Mouse (Mus musculus) CD8-positive naive resting alpha-beta T cell, adult 2 months (primary cell): ENCODE measurements around the gene Herpud1.

ENCODE experiments used
- DNase-seq, 2 experiments: peaks; one replicate each; pipeline ENCODE4 v3.0.0; 2022; ENCODE audit warnings: low read depth in 2 of 2, low spot score in 2 of 2

Gene Herpud1

DNA sequence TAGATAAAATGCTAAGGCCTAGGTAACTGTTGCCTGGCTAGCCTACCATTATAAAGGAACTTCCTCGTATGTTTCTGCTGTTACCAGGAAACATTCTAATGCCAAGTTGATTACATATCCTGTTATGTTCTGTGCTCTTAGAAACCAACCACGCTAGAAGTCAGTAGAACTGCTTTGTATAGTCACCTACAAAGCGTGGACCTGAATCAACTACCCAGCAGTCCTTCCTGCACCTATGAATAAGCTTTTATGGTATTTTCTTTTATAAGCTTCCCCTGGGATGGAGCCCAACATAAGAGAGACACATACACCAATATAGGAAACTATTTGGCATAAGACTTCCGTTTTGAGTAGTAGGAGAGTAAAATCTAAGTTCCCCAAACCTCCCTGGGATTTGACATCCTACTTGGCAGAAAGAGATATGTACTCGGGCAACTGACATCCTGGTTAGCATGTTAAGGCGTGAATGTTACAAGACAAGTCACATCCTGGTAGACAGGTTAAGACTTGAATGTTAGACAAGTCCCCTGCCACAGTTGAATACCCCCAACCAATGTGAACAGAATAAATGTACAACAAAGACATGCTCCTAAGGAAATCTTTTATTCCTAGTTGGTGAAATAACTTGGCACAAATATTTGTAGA lies 13.2 kb upstream of the Herpud1 start:
- no peak for DNase-seq

DNA sequence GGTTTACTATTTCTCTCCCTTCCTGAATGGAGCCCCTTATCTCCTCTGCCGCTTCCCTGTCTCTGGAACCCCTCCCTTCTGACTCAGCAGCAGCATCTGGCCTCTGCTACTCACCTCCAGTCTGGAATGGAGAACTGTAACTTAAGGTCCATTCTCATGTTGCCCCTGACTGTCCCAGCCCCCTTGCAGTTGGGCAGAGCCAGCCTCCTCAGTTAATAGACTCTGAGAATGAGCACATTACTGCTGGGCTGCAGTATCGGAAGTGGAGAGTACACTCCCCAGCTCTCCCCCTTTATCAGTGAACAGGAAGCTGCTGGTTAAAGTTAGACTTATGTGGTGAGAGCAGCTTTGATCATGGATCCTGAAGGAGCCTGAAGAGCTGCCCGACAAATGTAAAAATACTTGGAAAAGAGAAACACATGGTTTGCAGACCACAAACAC lies 10.7 kb upstream of the Herpud1 start:
- no peak for DNase-seq

DNA sequence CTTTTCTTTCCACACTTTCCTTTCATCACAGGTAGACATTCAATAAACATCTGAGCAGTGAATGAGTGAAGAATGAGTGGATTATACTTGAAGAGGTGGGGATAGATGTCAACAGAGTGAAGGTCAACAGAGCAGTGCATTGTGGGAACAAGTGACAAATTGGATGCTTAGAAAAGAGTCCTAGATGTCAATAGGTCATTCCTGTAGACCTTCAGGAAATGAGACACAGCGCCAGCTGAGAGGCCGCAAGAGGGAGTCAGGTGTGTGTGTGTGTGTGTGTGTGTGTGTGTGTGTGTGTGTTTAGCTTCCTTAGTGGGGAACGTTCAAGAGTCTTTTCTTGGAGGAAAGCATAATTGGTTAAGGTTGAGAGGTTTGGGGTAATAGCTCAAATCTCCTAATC lies 10.1 kb upstream of the Herpud1 start:
- no peak for DNase-seq

DNA sequence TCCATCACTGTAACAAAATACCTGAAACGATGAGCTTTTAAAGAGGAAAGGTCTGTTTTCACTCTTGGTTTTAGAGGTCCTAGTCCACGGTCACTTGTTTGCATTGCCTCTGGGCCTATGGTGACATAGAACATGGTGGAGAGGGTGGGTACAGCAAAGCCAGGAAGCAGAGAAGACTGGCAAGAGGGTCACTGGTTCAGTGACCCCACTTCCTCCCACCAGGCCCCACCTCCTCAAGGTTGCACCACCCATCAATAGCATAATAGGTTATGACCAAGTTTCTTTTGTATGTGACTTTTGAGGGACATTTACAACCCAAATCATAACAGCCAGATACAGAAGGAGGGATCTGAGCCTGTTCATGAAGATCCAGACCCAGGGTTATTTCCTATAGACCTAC lies 9.7 kb upstream of the Herpud1 start:
- no peak for DNase-seq

DNA sequence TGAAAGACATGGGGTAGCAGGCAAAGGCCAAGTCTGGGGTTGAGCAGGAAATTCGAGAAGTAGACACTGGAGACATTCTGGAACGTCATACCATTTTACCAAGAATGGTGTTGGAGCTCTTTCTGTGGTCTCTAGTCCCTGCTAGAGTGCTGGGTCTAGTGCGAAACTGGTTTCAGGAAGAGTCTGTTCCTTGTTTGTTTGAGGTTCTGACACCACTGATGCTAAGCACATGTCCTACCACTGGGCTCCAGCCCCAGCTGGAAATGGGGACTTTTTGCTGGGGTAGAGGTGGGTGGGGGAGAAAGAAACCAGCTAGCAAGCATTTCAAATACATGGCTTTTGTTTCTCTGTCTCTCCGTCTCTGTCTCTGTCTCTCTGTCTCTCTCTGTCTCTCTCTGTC lies 9.2 kb upstream of the Herpud1 start:
- no peak for DNase-seq

DNA sequence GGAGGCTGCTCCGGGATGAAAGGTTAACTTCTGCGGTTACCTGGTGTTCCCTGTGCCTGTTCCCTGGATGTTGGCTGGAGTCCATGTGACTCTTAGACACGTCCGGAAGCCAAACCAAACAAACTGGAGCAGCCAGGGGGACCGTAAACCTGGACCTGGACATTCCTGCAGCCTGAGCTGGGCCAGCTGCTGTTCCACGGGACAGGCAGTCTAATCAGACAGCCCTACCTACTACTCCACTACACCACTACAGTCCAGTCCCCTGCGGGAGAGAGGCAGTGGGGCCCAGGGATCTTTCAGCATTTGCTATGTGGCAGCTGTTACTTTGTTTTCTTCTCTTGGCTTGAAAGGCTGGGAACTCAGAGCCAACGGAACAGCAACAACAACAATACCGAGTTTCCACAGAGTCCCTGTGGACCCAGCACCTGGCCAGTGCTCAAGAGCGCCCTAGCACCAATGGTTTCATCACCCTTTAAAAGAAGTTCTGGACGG lies 8.5 kb upstream of the Herpud1 start:
- DNase-seq = no peak

DNA sequence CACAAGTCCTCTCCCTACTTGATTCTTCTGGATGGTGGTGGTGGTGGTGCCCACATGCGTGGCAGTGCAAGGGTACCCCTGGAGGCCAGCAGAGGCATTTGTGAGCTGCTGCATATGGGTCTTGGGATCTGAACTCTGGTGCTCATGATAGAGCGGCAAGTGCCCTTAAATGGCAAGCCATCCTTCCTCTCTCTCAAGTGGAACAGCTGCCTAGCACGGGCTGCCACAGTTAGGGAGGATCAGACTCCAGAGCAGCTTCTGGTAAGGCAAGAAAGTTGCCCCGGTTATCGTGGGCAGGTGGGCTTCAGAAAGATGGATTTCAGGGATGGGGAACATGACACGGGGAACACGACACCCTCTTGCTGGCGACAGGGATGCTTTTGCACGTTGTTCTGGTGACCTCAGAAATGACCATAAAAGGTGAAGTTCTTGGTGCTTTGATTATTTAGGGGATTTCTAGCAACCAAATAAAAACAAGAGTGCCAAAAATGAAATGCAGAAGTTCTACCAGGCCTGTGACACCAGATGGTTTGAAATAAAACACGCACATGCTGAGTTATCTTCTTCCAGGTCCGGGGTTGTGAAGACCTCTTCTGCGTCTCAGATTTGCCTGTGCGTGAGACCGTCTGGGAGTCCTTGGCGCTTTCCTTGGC lies 7.3 kb upstream of the Herpud1 start:
- DNase-seq = no peak

DNA sequence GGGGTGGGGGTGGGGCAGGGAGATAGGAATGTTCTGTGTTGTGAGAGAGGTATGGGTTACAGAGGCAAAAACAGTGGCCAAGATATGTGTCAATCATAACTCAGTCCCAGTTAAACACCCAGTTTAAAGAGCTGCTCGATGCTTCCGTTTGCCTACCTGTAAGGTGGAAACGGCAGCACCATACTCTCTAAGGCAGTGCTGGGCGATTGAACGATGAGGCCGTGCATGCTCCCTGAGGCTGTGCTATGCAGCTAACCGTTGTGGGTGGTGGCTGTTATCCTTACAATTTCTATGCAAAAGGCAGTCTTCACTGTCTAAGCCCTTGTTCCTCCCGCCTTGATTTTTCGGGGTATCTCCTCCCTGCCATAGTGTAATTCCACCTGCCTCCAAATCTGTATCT lies 6.6 kb upstream of the Herpud1 start:
- no peak for DNase-seq

DNA sequence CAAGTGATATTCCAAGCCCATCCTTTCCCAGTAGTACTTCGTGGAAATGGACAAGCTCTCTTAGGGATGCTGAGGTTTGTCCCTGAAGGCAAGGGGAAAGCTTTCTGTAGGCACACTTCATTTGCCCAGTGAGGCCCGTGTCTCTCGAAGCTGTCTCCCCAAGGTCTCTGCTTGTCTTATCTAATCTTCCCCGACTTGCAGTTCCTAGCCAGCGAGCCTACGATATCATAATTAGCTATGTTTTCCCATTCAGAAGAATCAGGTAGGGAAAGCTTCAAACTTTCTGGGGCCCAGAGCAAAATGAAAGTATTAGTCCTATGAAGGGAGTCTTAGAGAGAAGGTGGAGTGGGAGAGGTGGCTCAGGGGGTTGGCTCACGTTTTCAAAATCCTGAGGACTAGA lies 2.1 kb upstream of the Herpud1 start:
- DNase-seq = no peak

DNA sequence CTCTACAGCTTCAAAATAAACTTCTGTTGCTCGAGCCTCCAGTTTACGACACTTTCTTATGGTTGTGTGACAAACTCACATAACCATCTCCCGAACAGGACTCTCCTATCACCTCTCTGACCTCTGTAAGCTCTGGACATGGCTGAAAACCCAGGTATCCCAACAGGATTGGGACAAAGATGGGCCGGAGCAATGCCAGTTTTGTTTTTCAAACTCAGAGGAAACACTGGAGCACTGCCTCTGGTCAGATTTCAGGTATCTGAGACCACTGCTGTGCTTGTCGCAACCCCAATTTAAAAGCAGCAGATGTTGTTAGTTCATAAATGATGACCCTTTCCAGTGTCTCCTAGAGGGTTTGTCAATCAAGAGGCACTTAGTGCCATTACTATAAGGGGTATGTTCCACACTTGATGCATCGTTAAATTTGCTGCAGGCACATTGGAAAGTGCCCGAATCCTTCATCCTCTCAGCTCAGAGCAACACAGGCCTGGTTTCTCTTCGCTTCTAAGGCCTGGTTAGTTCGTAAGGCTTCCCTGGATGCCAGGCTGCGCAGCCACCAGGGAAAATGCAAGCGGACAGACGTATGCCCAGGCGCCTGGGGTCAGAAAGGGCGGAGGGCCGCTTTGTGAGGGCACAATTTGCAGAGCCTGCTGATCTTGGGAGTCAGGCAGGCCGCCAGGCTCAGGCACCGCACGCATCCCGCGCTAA lies 578 bp upstream of the Herpud1 start:
- DNase-seq = no peak

DNA sequence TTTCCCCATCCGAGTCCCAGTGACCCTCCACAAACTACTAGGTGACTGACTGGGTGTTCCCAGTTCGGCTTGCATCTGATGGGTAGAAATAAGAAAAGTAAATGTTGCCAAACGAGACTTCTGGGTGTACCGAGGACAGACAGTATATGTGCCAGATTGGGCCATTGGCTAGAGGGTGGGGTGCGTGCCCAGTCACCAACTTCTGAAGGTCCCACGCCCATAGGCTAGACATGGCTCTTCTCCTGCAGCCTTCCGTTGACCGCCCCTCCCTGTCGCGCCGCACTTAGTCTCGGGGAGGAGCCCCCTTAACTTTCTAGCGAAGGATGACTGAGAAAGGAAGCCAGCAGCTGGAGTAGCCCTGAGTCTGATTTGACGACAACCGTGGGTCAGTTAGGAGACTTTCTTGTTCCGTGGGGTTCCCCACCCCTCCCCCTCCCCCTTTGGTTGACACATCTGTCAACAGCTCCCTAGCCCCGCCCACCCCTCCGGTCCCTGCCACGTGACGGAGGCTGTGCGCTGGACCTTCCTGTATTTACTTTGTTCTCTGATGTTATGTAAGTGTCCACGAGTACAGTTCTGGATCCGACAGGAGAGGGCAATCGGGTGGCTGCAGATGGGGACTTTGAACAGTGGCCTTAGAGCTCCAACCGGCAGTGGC lies 918 bp downstream of the Herpud1 start:
- DNase-seq = no peak

DNA sequence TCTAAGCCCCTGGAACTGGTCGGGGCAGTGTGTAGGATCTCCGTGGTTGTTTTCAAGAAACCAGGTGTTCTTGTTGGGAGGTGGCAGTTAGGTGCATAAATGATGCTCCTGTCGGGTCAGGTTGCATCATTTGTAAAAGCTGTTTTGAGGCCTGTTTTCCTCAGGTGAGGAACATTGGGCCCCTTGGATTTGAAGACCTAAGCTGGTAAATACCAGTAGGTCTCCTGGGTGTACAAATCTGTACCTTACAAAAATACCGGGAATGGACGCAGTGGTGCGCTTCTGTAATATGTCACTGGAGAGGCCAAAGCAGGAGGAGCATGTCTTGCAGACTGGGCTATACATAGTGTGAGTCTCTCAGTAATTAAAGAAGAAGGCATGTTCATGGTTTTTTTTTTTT lies 1.5 kb downstream of the Herpud1 start:
- no peak for DNase-seq

DNA sequence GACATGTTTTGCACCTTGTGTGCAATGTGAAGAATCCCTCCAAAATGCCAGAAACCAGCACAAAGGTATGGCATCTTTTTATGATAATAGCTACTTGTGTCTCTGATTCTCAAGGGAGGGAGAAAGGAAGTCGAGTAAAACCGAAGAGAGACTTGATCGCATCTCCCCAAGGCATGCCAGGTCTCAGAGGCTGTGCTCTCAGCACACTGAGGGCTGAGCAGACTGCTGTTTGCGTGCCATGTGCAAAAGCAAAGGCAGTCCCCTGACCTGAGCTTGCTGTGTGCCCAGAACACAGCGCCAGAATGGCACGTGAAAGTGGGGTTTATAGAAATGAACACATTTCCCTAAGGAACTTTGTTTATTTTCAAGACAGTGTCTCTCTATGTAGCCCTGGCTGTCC lies 3.3 kb downstream of the Herpud1 start:
- no peak for DNase-seq

DNA sequence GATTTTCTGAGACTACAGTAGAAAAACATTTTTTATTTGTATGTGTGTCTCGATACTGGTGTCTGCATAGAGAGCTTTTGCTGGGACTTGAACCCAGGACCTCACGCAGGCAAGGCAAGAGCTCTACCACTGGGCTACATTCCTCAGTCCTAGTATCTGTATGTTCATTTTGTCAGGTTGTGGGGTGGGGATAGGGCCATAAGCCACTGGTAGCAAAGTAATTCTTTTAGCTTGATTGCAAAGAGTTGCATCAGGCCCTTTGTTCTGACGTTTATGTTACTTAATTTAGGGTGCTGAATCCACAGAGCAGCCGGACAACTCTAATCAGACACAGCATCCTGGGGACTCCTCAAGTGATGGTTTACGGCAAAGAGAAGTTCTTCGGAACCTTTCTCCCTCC lies 4.2 kb downstream of the Herpud1 start:
- DNase-seq = no peak

DNA sequence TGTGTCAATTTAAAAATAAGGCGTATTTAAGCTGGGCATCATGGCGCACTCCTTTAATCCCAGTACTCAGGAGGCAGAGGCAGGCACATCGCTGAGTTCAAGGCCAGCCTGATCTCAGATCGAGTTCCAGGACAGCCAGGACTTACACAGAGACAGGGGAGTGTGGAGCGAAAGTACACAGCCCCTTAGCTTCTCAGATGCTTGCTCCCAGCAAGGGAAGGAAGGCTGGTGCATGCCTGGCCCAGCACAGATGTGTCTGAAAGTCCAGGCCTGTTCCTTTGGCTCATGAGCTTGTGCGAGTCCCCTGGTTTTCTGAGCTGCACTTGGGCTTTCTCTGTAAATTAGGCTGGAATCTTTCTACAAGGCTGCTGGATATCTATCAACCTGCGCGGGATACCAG lies 4.7 kb downstream of the Herpud1 start:
- DNase-seq = no peak

DNA sequence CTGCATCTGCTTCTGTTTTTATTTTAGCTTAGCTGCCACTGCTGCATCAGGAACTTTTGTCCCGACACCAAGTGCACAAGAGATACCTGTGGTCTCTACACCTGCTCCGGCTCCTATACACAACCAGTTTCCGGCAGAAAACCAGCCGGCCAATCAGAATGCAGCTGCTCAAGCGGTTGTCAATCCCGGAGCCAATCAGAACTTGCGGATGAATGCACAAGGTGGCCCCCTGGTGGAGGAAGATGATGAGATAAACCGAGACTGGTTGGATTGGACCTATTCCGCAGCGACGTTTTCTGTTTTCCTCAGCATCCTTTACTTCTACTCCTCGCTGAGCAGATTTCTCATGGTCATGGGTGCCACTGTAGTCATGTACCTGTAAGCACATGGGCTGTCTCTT lies 5.9 kb downstream of the Herpud1 start:
- peak; percentile 47 to 62 for DNase-seq

DNA sequence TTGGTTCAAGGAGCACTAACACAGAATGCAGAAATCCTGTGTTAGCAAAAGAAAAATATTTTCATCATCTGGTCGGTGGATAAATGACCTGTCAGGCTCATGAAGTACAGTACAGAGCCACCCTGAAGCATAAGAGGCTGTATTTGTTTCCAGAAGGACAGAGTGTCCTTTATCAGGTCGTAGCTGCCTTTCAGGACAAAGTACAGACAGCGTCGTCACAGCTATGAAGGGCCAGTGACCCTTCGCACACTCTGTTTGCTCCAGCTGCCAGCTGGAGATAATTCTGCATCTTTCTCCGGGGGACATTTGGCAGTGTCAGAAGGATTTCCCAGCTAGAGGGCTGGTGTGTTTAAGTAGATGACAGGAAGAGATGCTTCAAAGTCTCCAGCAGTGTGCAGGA lies 6.4 kb downstream of the Herpud1 start:
- DNase-seq = no peak

DNA sequence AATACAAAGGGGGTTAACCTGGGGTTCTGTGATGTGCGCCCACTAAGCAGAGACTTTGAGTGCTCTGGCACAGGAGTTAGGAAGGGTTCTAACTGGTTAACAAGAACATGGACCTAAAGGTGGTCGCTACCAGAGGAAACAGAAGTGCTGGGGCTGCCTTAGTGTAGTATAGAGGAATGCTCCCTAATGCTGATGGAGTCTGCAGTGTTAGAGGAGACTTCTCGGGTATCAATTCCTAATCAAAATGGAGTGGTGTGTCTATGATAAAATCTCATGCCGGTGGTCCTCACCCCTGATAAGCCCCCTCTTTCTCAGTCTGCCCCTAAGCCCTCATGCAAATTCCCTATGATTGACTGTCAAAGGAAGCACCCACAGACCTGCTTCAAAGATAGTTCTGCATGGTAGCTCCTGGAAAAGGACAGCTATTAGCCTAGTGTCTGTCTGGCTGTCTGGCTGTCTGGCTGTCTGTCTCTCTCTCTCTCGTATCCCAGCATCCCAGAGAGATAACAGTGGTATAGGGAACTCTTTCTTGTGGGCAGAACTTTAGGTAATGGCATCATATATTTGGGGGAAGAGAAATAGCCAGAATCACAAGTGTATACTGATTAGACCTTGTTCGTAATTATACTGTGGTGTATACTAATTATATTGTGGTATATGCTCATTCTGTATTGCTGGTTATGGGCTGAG lies 9.8 kb downstream of the Herpud1 start:
- no peak for DNase-seq

DNA sequence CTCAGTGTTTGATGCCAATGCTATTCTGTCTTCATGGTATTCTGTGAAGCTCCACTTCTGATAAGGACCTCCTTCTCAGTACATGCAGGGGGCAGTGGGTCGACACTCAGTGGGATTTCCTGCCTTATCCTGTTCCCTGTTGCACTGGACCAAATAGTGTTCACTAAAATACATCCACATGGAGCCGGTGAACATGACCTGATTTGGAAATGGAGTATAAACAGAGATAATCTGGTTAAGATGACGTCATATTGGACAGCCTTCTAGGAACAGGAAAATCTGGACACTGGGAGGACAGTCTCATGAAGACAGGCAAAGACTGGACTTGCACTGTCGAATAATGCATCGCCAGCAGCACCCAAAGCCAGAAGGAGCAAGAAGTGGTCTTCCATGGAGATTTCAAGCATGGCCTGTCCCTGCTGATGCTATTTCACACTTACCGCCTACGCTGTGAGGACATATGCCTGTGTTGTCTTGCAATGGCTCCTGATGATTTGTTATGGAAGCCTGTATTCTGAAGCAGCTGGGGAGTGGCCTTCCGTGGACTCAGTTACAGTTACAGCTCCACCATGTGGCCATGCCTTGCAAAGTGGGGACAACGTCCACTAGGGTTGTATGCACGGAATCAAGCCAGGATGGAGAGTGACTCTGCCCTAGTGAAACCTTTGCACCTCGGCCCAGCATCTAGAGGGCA lies 10.9 kb downstream of the Herpud1 start:
- DNase-seq = peak in 1 of 2 experiments; percentile 40

DNA sequence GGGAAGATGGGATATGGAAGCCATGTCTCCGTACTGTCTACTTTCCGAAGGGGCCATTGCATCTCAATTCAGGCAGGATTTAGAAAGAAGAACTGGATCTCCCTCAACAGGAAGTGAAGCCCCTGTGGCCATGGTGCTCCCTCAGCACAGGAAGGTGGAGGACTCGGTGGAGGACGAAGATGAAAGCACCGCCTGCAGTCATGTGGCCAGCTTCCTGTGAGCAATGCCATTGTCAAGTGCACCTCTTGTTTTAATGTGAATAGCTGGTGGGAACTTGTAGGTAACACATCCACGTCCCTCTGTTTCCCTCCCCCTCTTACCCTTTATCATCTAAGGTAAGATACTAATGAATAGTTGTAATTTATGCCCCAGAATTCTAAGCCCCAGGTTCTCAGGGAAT lies 12.3 kb downstream of the Herpud1 start:
- DNase-seq = peak; percentile 31 to 52
